21 mouse cellular contexts compared by ENCODE assay signal in genomic region chr5:127478322-127478721, GRCm38 (mm10).
DNase-seq lines count a peak whose midpoint lies in the region; ATAC-seq and TF ChIP-seq lines count a peak whose summit lies in the region.
"Had no signal": no experiment of that assay in that cellular context is flagged by ENCODE, and none has a peak within 500 bp of the region (broad histone marks: within the 10 kb centered on the region; RNA-seq: fewer than 3 reads in every experiment).

No protein-coding gene starts in this region.

- H3K27me3 ChIP-seq in hindbrain, embryonic 10.5 days (ENCODE audit: insufficient read depth, poor library complexity, severe bottlenecking), result peaks cover 18% of the 10 kb centered on the region
- no peaks in the 10 kb centered on the region for H3K27me3 ChIP-seq in hindbrain, embryonic 16.5 days (replicated peaks; ENCODE audit: control insufficient read depth, insufficient read depth, low read length)
- H3K27me3 ChIP-seq in midbrain, embryonic 14.5 days (ENCODE audit: control insufficient read depth, insufficient read depth, low read length), result 0 out of 2 replicates have a peak, but pooled peaks cover 3% of the 10 kb centered on the region
- H3K27me3 ChIP-seq: CH12.LX; limb, embryonic 15.5 days had no signal

- H3K27ac ChIP-seq in hindbrain, embryonic 10.5 days, result peak overlapping the region; percentile 31; the same call in 1 of the 2 replicates
- no peak overlapping the region for H3K27ac ChIP-seq in hindbrain, embryonic 16.5 days (ENCODE audit: low read depth, low read length)
- no peak overlapping the region for H3K27ac ChIP-seq in midbrain, embryonic 14.5 days (replicated peaks; ENCODE audit: low read depth, low read length)
- H3K27ac ChIP-seq: heart, embryonic 13.5 days; limb, embryonic 15.5 days; neural tube, embryonic 13.5 days had no signal

- H3K9me3 ChIP-seq in hindbrain, embryonic 10.5 days, result no peaks in the 10 kb centered on the region
- H3K9me3 ChIP-seq in hindbrain, embryonic 16.5 days (ENCODE audit: control insufficient read depth, low read length), result no peaks in the 10 kb centered on the region
- H3K9me3 ChIP-seq in midbrain, embryonic 14.5 days (ENCODE audit: control insufficient read depth, low read length), result no peaks in the 10 kb centered on the region
- H3K9me3 ChIP-seq: heart, embryonic 13.5 days; limb, embryonic 15.5 days had no signal

- no peak for ATAC-seq in CD4-positive, CD25-positive, alpha-beta regulatory T cell, adult 4 months
- no peak for ATAC-seq in hindbrain, embryonic 16.5 days
- no peak for ATAC-seq in midbrain, embryonic 14.5 days (ENCODE audit: low FRiP score, low TSS enrichment)
- ATAC-seq: inflammation-experienced regulatory T-cells, adult 6 months; lung, postnatal 0 days had no signal

- H3K4me1 ChIP-seq in hindbrain, embryonic 10.5 days (replicated peaks), result peaks cover 29% of the 10 kb centered on the region
- H3K4me1 ChIP-seq in hindbrain, embryonic 16.5 days (ENCODE audit: control insufficient read depth, insufficient read depth, low read depth, low read length), result peaks cover 8% of the 10 kb centered on the region
- H3K4me1 ChIP-seq in midbrain, embryonic 14.5 days (ENCODE audit: control insufficient read depth, insufficient read depth, low read length), result peaks cover 19% of the 10 kb centered on the region
- H3K4me1 ChIP-seq: heart, embryonic 13.5 days; limb, embryonic 15.5 days had no signal

- no peak for TF ChIP-seq POLR2A in brain, embryonic 14.5 days (IDR thresholded peaks at IDR 0.05; ENCODE audit: borderline replicate concordance, extremely low read depth, insufficient read depth, insufficient read length, poor library complexity, severe bottlenecking)

- WGBS in hindbrain, embryonic 10.5 days, result 19% methylated on average over 11 of the region's 11 CpGs
- 15% methylated on average over 11 of the region's 11 CpGs for WGBS in hindbrain, embryonic 16.5 days
- WGBS in midbrain, embryonic 14.5 days, result 11% methylated on average over 11 of the region's 11 CpGs

- no peak for TF ChIP-seq CTCF in brain, embryonic 14.5 days (IDR thresholded peaks at IDR 0.05; ENCODE audit: borderline replicate concordance, extremely low read depth, insufficient read depth, insufficient read length)

- intact Hi-C loops in left cerebral cortex, postnatal 4 days (cut with DNase I), result no loop called here

- H3K36me3 ChIP-seq in hindbrain, embryonic 10.5 days, result 0 out of 2 replicates have a peak, but pooled peaks cover under 1% of the 10 kb centered on the region
- H3K36me3 ChIP-seq in hindbrain, embryonic 16.5 days (ENCODE audit: control insufficient read depth, insufficient read depth, low read length), result no peaks in the 10 kb centered on the region
- no peaks in the 10 kb centered on the region for H3K36me3 ChIP-seq in midbrain, embryonic 14.5 days (ENCODE audit: control insufficient read depth, insufficient read depth, low read length)
- H3K36me3 ChIP-seq: heart, embryonic 13.5 days; limb, embryonic 15.5 days; neural tube, embryonic 13.5 days had no signal

- peak; percentile 2 for DNase-seq in CD4-positive, CD25-positive, alpha-beta regulatory T cell, adult 2 months (ENCODE audit: low read depth, low spot score)
- DNase-seq in hindbrain, embryonic 10.5 days (ENCODE audit: low spot score), result no peak
- DNase-seq in brain, embryonic 14.5 days (ENCODE audit: low read depth), result peak; percentile 40
- peak; percentile 36 for DNase-seq in midbrain, embryonic 14.5 days
- no peak for DNase-seq in left cerebral cortex, postnatal 4 days
- no peak for DNase-seq in left cerebral cortex, adult 18-20 months (ENCODE audit: low spot score in 2 of 2)
- DNase-seq: adrenal gland, postnatal 25 days; cerebellum, adult 18-20 months; cerebellum, postnatal 25 days; kidney, adult 2 months; kidney, postnatal 25 days; layer of hippocampus, adult 9-11 months; thymus, postnatal 36 days had no signal

- no peak overlapping the region for H3K9ac ChIP-seq in hindbrain, embryonic 16.5 days (ENCODE audit: low read depth, low read length)
- no peak overlapping the region for H3K9ac ChIP-seq in midbrain, embryonic 14.5 days (replicated peaks; ENCODE audit: low read length)
- H3K9ac ChIP-seq: heart, embryonic 13.5 days; limb, embryonic 15.5 days; neural tube, embryonic 13.5 days had no signal

- no peak overlapping the region for H3K4me2 ChIP-seq in hindbrain, embryonic 16.5 days (ENCODE audit: low read length)
- H3K4me2 ChIP-seq in midbrain, embryonic 14.5 days (ENCODE audit: low read length), result peak overlapping the region; percentile 13; the same call in 1 of the 2 replicates
- H3K4me2 ChIP-seq: heart, embryonic 13.5 days; limb, embryonic 15.5 days had no signal

- peak overlapping the region; percentile 18; the same call in 1 of the 2 replicates for H3K4me3 ChIP-seq in hindbrain, embryonic 10.5 days
- no peak overlapping the region for H3K4me3 ChIP-seq in hindbrain, embryonic 16.5 days (ENCODE audit: low read length)
- H3K4me3 ChIP-seq in midbrain, embryonic 14.5 days (replicated peaks; ENCODE audit: low read depth, low read length), result no peak overlapping the region
- H3K4me3 ChIP-seq: heart, embryonic 13.5 days; limb, embryonic 15.5 days; neural tube, embryonic 13.5 days had no signal

Comparison
In these comparisons a context has a peak if more than half of its experiments do, and no peak if none do; other contexts are left out.
1. DNase-seq: peak in CD4-positive, CD25-positive, alpha-beta regulatory T cell, adult 2 months (single experiment), brain, embryonic 14.5 days (single experiment) and midbrain, embryonic 14.5 days (single experiment); none in hindbrain, embryonic 10.5 days (single experiment), left cerebral cortex, postnatal 4 days (single experiment) and left cerebral cortex, adult 18-20 months (0 of 2).